Mouse (Mus musculus): Measurements from ENCODE around the gene Gabarap.
A peak's percentile ranks its signal among the peaks of the same experiment; 100 is the strongest.

DNA sequence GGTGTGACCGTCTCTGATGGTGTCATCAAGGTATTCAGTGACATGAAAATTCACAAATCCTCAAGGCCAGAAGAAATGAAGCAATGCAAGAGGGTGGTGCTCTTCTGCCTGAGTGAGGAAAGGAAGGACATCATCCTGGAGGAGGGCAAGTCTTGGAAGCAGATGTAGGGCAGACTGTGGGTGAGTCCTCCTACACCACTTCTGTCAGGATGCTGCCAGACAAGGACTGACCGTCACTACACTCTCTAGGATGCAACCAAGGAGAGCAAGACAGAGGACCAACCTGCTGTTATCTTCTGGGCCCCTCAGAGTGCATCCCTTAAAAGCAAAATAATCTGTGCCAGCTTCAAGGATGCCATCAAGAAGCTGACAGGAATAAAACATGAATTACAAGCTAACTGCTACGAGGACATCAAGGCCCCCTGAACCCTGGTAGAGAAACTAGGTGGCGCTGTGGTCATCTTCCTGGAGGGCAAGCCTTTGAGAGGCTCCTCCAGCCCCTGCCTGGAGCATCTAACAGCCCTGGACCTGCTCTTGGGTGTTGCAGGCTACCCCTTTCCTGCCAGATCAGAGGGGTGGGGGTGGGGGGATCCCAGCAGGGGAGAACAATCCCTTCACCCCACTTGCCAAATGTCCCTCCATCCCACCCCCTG lies 40.0 kb upstream of the Gabarap start:
- TF ChIP-seq CTCF (conservative IDR thresholded peaks at IDR 0.05 in 1 of 2, IDR thresholded peaks at IDR 0.05 in 1 of 2; ENCODE audit: low read depth in 2 of 2, low read length in 2 of 2) = peak; percentile 27 to 77; a peak in 3 of 4 replicates
- TF ChIP-seq MXI1 (IDR thresholded peaks at IDR 0.05; ENCODE audit: low read depth, low read length) = no peak
- TF ChIP-seq TBP (conservative IDR thresholded peaks at IDR 0.05; ENCODE audit: low read depth, low read length) = no peak
- no peak for TF ChIP-seq GABPA (IDR thresholded peaks at IDR 0.05; ENCODE audit: insufficient replicate concordance, low read depth, low read length)
- no peak for TF ChIP-seq EP300 (IDR thresholded peaks at IDR 0.05; ENCODE audit: low read length)
- TF ChIP-seq CHD2 (IDR thresholded peaks at IDR 0.05; ENCODE audit: low read length) = no peak
- TF ChIP-seq POLR2AphosphoS2 (IDR thresholded peaks at IDR 0.05; ENCODE audit: low read depth, low read length) = no peak
